Mouse (Mus musculus) heart, adult 18-20 months (tissue): ENCODE measurements around the gene Prss23. TPM values are rescaled to one million over a fixed set of nuclear protein-coding genes. Genes with fewer than 3 reads are reported as not detected.

Source experiments
- DNase-seq, 2 experiments: peaks; one replicate each; pipeline ENCODE4 v3.0.0; 2021 to 2022; ENCODE audit warnings: mixed read lengths in 1 of 2
- total RNA-seq, 2 experiments: library from RNA; stranded (reverse); gene quantifications; 2 replicates each; pipeline ENCODE4 v1.2.3; 2021

Gene Prss23
- total RNA-seq, 2 experiments from 2014 or later: 20.3 to 23.0 TPM

GRCm38 (mm10) chr7:89511921-89512514 lies 15.0 kb downstream of the Prss23 start:
- no peak for DNase-seq

- no peak for DNase-seq
Observed at GRCm38 (mm10) chr7:89508672-89509071, 18.3 kb downstream of the Prss23 start.

- DNase-seq: peak; percentile 76 to 86
Observed at GRCm38 (mm10) chr7:89499516-89500307, 27.3 kb downstream of the Prss23 start.

GRCm38 (mm10) chr7:89483769-89484568 lies 43.0 kb downstream of the Prss23 start:
- DNase-seq: peak in 1 of 2 experiments; percentile 59

GRCm38 (mm10) chr7:89481723-89482122 lies 45.3 kb downstream of the Prss23 start:
- peak; percentile 49 to 82 for DNase-seq

- DNase-seq: peak in 1 of 2 experiments; percentile 42
Observed at GRCm38 (mm10) chr7:89478490-89478889, 48.5 kb downstream of the Prss23 start.

- DNase-seq: peak; percentile 70 to 76
Observed at GRCm38 (mm10) chr7:89477294-89477999, 49.5 kb downstream of the Prss23 start.

- peak; percentile 33 to 45 for DNase-seq
Observed at GRCm38 (mm10) chr7:89473442-89473841, 53.5 kb downstream of the Prss23 start.

GRCm38 (mm10) chr7:89463775-89464592 lies 63.0 kb downstream of the Prss23 start:
- DNase-seq: no peak

GRCm38 (mm10) chr7:89463246-89463645 lies 63.7 kb downstream of the Prss23 start:
- DNase-seq: no peak

- DNase-seq: no peak
Observed at GRCm38 (mm10) chr7:89462646-89463207, 64.3 kb downstream of the Prss23 start.

GRCm38 (mm10) chr7:89461351-89461750 lies 65.6 kb downstream of the Prss23 start:
- peak; percentile 53 to 59 for DNase-seq

GRCm38 (mm10) chr7:89460911-89461310 lies 66.1 kb downstream of the Prss23 start:
- peak in 1 of 2 experiments; percentile 32 for DNase-seq

GRCm38 (mm10) chr7:89459691-89460090 lies 67.3 kb downstream of the Prss23 start:
- DNase-seq: no peak

Other genes starting within 250 kb of the Prss23 start
- 10 to 100 TPM; 34.9 to 39.4 TPM for gene Tmem135, start 123.0 kb downstream of the Prss23 start, total RNA-seq
- 10 to 100 TPM; 32.2 to 34.5 TPM for gene Fzd4, start 122.8 kb downstream of the Prss23 start, total RNA-seq
- gene Me3, start 105.2 kb upstream of the Prss23 start, total RNA-seq: 100 to 1,000 TPM; 135 to 136 TPM